Mouse (Mus musculus) adipose tissue, adult 10 weeks (tissue): Measurements from ENCODE around the gene Dusp23. TPM values are rescaled to one million over a fixed set of nuclear protein-coding genes. Genes with fewer than 3 reads are reported as not detected.

ENCODE experiments used
- polyA plus RNA-seq: library from polyadenylated mRNA; stranded (reverse); fragments of 350-450 nt; fragmentation: Illumina TruSeq; extraction: RNeasy Lipid Tissue Mini Kit (QIAGEN cat#74804); gene quantifications from one replicate; pipeline ENCODE4 v1.2.3, GENCODE M21; 2014; ENCODE audit warnings: low read depth, low replicate concordance

Gene Dusp23
- polyA plus RNA-seq, result 23.7 TPM

GRCm38 (mm10) chr1:172632451-172633326 lies at the start of gene Dusp23:
Dusp23 (minus strand) TSS chr1:172632962.

GRCm38 (mm10) chr1:172602326-172602725 lies 30.4 kb downstream of the Dusp23 start, which contains the start of gene Fcrl6:
Fcrl6 (minus strand) TSS chr1:172602551.

GRCm38 (mm10) chr1:172590385-172590784 lies 42.4 kb downstream of the Dusp23 start, which contains the start of gene Slamf8:
Slamf8 (minus strand) TSS chr1:172590568.

Other genes starting within 250 kb of the Dusp23 start
- 11.2 TPM for gene Slamf9, start 157.6 kb downstream of the Dusp23 start, polyA plus RNA-seq
- 13.9 TPM for gene Igsf9, start 151.2 kb downstream of the Dusp23 start, polyA plus RNA-seq
- gene Tagln2, start 132.9 kb downstream of the Dusp23 start, polyA plus RNA-seq, result 261 TPM
- gene Cfap45, start 112.2 kb downstream of the Dusp23 start, polyA plus RNA-seq, result 6.8 TPM
- 0.72 TPM for gene Vsig8, start 77.0 kb downstream of the Dusp23 start, polyA plus RNA-seq
- 3.0 TPM for gene Slamf8, start 42.4 kb downstream of the Dusp23 start, polyA plus RNA-seq
- not detected for gene Fcrl6, start 30.4 kb downstream of the Dusp23 start, polyA plus RNA-seq
- 0.77 TPM for gene Crp, start 65.1 kb upstream of the Dusp23 start, polyA plus RNA-seq